14 mouse cellular contexts compared by ENCODE assay signal in the genomic region with DNA sequence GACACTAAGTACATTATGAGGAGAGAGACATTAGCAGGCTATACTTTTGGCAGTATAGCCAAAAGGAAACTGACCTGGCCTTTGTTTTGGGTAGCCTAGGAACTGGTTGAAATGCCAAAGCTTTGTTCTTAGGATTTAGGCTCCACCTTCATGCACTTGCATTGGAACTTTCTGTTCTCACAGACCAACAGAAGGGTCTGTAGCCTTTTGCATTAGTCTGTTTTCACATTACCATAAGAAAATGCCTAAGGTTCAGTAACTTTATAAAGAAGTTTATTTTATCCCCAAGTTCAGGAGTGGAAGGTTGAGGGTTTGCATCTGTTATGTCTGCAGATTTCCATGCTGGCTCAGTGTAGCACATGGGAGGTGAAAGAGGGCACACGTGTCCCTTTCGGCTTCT.
"Had no signal": no experiment of that assay in that cellular context is flagged by ENCODE, and none has a peak within 500 bp of the region (broad histone marks: within the 10 kb centered on the region; RNA-seq: fewer than 3 reads in every experiment).

No protein-coding gene starts in this region.

- H3K36me3 ChIP-seq: neural tube, embryonic 15.5 days; stomach, embryonic 15.5 days had no signal

- H3K9ac ChIP-seq: neural tube, embryonic 15.5 days; stomach, embryonic 15.5 days had no signal

- H3K9me3 ChIP-seq: neural tube, embryonic 15.5 days; stomach, embryonic 15.5 days had no signal

- H3K27me3 ChIP-seq: neural tube, embryonic 15.5 days; stomach, embryonic 15.5 days had no signal

- H3K4me2 ChIP-seq: neural tube, embryonic 15.5 days; stomach, embryonic 15.5 days had no signal

- H3K27ac ChIP-seq: neural tube, embryonic 15.5 days; stomach, embryonic 15.5 days; stomach, postnatal 0 days had no signal

- H3K4me3 ChIP-seq: neural tube, embryonic 15.5 days; stomach, embryonic 15.5 days had no signal

- DNase-seq: retina, postnatal 1 day; right cerebral cortex, adult 18-20 months; right cerebral cortex, postnatal 14 days; right cerebral cortex, postnatal 25 days; right cerebral cortex, postnatal 4 days; thymus, adult 18-20 months; thymus, adult 2 months; thymus, postnatal 14 days; thymus, postnatal 25 days; thymus, postnatal 36 days; thymus, postnatal 4 days had no signal
